Mouse (Mus musculus) CH12.LX (cell line): ENCODE measurements around the gene Samd14. TPM values are rescaled to one million over a fixed set of nuclear protein-coding genes. Genes with fewer than 3 reads are reported as not detected.

Experiments
- DNase-seq: peaks from one replicate; pipeline ENCODE4 v3.0.0-alpha.2; 2013; ENCODE audit errors: extremely low read depth
- H3K27ac ChIP-seq: 2 replicates; pipeline ENCODE4 v1.5.1; 2012; ENCODE audit warnings: low read depth, mild to moderate bottlenecking, control low read depth, moderate library complexity; ENCODE audit not compliant: insufficient read depth
- H3K27me3 ChIP-seq: replicated peaks from 2 replicates; pipeline ENCODE3; 2012; ENCODE audit warnings: inconsistent platforms
- H3K36me3 ChIP-seq, 2 experiments: replicated peaks in 1 of 2; 2 replicates each; pipeline versions ENCODE3 to v1.6.1; 2012; ENCODE audit warnings: inconsistent platforms in 1 of 2, low read length in 1 of 2, mild to moderate bottlenecking in 1 of 2, mixed read lengths in 1 of 2, moderate library complexity in 1 of 2; ENCODE audit not compliant: control insufficient read depth in 1 of 2, insufficient read depth in 1 of 2
- H3K4me1 ChIP-seq, 2 experiments: 2 replicates each; pipeline ENCODE4 v1.6.1; 2012; ENCODE audit warnings: inconsistent platforms in 1 of 2, moderate library complexity in 1 of 2; ENCODE audit not compliant: insufficient read depth in 2 of 2, control insufficient read depth in 1 of 2
- H3K4me2 ChIP-seq: 2 replicates; pipeline ENCODE4 v1.6.1; 2012; ENCODE audit warnings: low read depth, mild to moderate bottlenecking, control low read depth; ENCODE audit not compliant: poor library complexity, insufficient read depth, severe bottlenecking
- H3K4me3 ChIP-seq, 3 experiments: fragments of 150-350 bp in 1 of 3; sonication (generic) in 1 of 3; replicated peaks in 1 of 3; 2 replicates each; pipeline versions ENCODE3 to v1.5.1; 2011 to 2012; ENCODE audit warnings: low read depth in 2 of 3, low read length in 2 of 3, mild to moderate bottlenecking in 2 of 3, moderate library complexity in 2 of 3, control low read depth in 1 of 3, improper control_type of control experiment in 1 of 3, inconsistent platforms in 1 of 3, mixed read lengths in 1 of 3; ENCODE audit not compliant: poor library complexity in 1 of 3
- H3K79me2 ChIP-seq: replicated peaks from 2 replicates; pipeline ENCODE4 v1.6.1; 2012; ENCODE audit warnings: mild to moderate bottlenecking, moderate library complexity; ENCODE audit not compliant: control insufficient read depth, poor library complexity, insufficient read depth, severe bottlenecking; ENCODE audit errors: extremely low read depth
- H3K9ac ChIP-seq: 2 replicates; pipeline ENCODE4 v1.6.1; 2012; ENCODE audit warnings: low read depth, mild to moderate bottlenecking, control low read depth, moderate library complexity; ENCODE audit not compliant: insufficient read depth
- H3K9me3 ChIP-seq: replicated peaks from 2 replicates; pipeline ENCODE3; 2012; ENCODE audit warnings: low read length, inconsistent platforms, mixed read lengths
- BHLHE40 ChIP-seq: IDR thresholded peaks from 2 replicates; pipeline ENCODE4 v1.6.1; 2011; ENCODE audit warnings: mild to moderate bottlenecking, low read depth, low read length, improper control_type of control experiment
- CHD1 ChIP-seq: IDR thresholded peaks from 2 replicates; pipeline ENCODE4 v1.6.1; 2012; ENCODE audit warnings: low read depth, low read length, improper control_type of control experiment, inconsistent platforms
- CHD2 ChIP-seq: IDR thresholded peaks from 2 replicates; pipeline ENCODE4 v1.6.1; 2011; ENCODE audit warnings: low read length, improper control_type of control experiment
- CTCF ChIP-seq, 2 experiments: IDR thresholded peaks in 1 of 2; conservative IDR thresholded peaks in 1 of 2; 2 replicates each; pipeline ENCODE4 v1.5.1; 2011 to 2012; ENCODE audit warnings: low read depth in 2 of 2, low read length in 2 of 2, improper control_type of control experiment in 1 of 2, inconsistent platforms in 1 of 2, mild to moderate bottlenecking in 1 of 2, moderate library complexity in 1 of 2
- ELF1 ChIP-seq: IDR thresholded peaks from 2 replicates; pipeline ENCODE4 v1.6.1; 2014; ENCODE audit warnings: low read depth, mild to moderate bottlenecking, inconsistent platforms, low read length, improper control_type of control experiment
- EP300 ChIP-seq: IDR thresholded peaks from 2 replicates; pipeline ENCODE4 v1.6.1; 2011; ENCODE audit warnings: low read length, improper control_type of control experiment
- ETS1 ChIP-seq: conservative IDR thresholded peaks from 2 replicates; pipeline ENCODE4 v1.6.1; 2012; ENCODE audit warnings: low read depth, mild to moderate bottlenecking, inconsistent platforms, low read length, improper control_type of control experiment, moderate library complexity
- HCFC1 ChIP-seq: IDR thresholded peaks from 2 replicates; pipeline ENCODE4 v1.6.1; 2012; ENCODE audit warnings: low read depth, mild to moderate bottlenecking, inconsistent platforms, low read length, improper control_type of control experiment
- IRF4 ChIP-seq: IDR thresholded peaks from 2 replicates; pipeline ENCODE4 v1.6.1; 2014; ENCODE audit warnings: low read depth, mild to moderate bottlenecking, inconsistent platforms, low read length, improper control_type of control experiment
- JUN ChIP-seq: IDR thresholded peaks from 2 replicates; pipeline ENCODE4 v1.6.1; 2011; ENCODE audit warnings: low read depth, mild to moderate bottlenecking, low read length, improper control_type of control experiment, moderate library complexity; ENCODE audit not compliant: insufficient read depth
- JUND ChIP-seq: conservative IDR thresholded peaks from 2 replicates; pipeline ENCODE4 v1.6.1; 2011; ENCODE audit warnings: low read depth, low read length, improper control_type of control experiment
- MAFK ChIP-seq: IDR thresholded peaks from 2 replicates; pipeline ENCODE4 v1.6.1; 2011; ENCODE audit warnings: low read length, improper control_type of control experiment; ENCODE audit not compliant: insufficient replicate concordance
- MAX ChIP-seq: IDR thresholded peaks from 2 replicates; pipeline ENCODE4 v1.6.1; 2011; ENCODE audit warnings: low read length, improper control_type of control experiment
- MAZ ChIP-seq: IDR thresholded peaks from 2 replicates; pipeline ENCODE4 v1.6.1; 2012; ENCODE audit warnings: low read depth, mild to moderate bottlenecking, inconsistent platforms, low read length, improper control_type of control experiment, moderate library complexity
- MYC ChIP-seq: IDR thresholded peaks from 2 replicates; pipeline ENCODE4 v1.6.1; 2011; ENCODE audit warnings: low read depth, mild to moderate bottlenecking, improper control_type of control experiment, low read length
- NELFE ChIP-seq: IDR thresholded peaks from 2 replicates; pipeline ENCODE4 v1.6.1; 2011; ENCODE audit warnings: low read depth, low read length, improper control_type of control experiment
- POLR2AphosphoS2 ChIP-seq: IDR thresholded peaks from 2 replicates; pipeline ENCODE4 v1.6.1; 2011; ENCODE audit warnings: low read depth, low read length, improper control_type of control experiment
- RAD21 ChIP-seq: IDR thresholded peaks from 2 replicates; pipeline ENCODE4 v1.6.1; 2011; ENCODE audit warnings: low read depth, mild to moderate bottlenecking, low read length, improper control_type of control experiment, moderate library complexity
- SIN3A ChIP-seq: IDR thresholded peaks from 2 replicates; pipeline ENCODE4 v1.6.1; 2012; ENCODE audit warnings: low read length, improper control_type of control experiment, inconsistent platforms
- SMC3 ChIP-seq: IDR thresholded peaks from 2 replicates; pipeline ENCODE4 v1.6.1; 2011; ENCODE audit warnings: low read depth, low read length, improper control_type of control experiment
- TCF12 ChIP-seq: IDR thresholded peaks from 2 replicates; pipeline ENCODE4 v1.6.1; 2014; ENCODE audit warnings: low read depth, mild to moderate bottlenecking, inconsistent platforms, low read length, improper control_type of control experiment
- USF2 ChIP-seq: conservative IDR thresholded peaks from 2 replicates; pipeline ENCODE4 v1.6.1; 2011; ENCODE audit warnings: low read depth, low read length, improper control_type of control experiment
- ZC3H11A ChIP-seq: IDR thresholded peaks from 2 replicates; pipeline ENCODE4 v1.6.1; 2012; ENCODE audit warnings: low read depth, mild to moderate bottlenecking, inconsistent platforms, low read length, improper control_type of control experiment
- ZKSCAN1 ChIP-seq: IDR thresholded peaks from 2 replicates; pipeline ENCODE4 v1.6.1; 2012; ENCODE audit warnings: low read depth, inconsistent platforms, low read length, improper control_type of control experiment, borderline replicate concordance
- ZMIZ1 ChIP-seq: IDR thresholded peaks from 2 replicates; pipeline ENCODE4 v1.6.1; 2012; ENCODE audit warnings: low read depth, mild to moderate bottlenecking, inconsistent platforms, low read length, improper control_type of control experiment
- ZNF384 ChIP-seq: IDR thresholded peaks from 2 replicates; pipeline ENCODE4 v1.6.1; 2012; ENCODE audit warnings: low read depth, low read length, improper control_type of control experiment, inconsistent platforms
- dilution Hi-C: fragments of 300-500 bp; cut with MboI; formaldehyde crosslinking; loops from 2 replicates; pipeline ENCODE4 v1.14.3; 2020; ENCODE audit warnings: low sequenced_read_pairs; ENCODE audit not compliant: extremely low pct_unique_long_range_greater_than_20kb, extremely low pct_ligation_motif_present
- in situ Hi-C: fragments of 300-500 bp; cut with MboI; formaldehyde crosslinking; loops from 3 replicates; pipeline ENCODE4 v1.14.3; 2019; ENCODE audit warnings: low sequenced_read_pairs, low pct_ligation_motif_present, low pct_unique_long_range_greater_than_20kb, mixed read lengths
- polyA plus RNA-seq: library from polyadenylated mRNA; unstranded; fragments of >175 nt; gene quantifications from 2 replicates; pipeline ENCODE4 v1.2.1, GENCODE M21; 2012; ENCODE audit warnings: low read depth; ENCODE audit not compliant: insufficient read length
- total RNA-seq, 2 experiments: library from RNA; depleted of rRNA; stranded (reverse); fragments of 300-350 nt in 1 of 2; fragments of >200 nt in 1 of 2; gene quantifications; 2 replicates each; pipeline ENCODE4 v1.2.3; 2012 to 2014

Gene Samd14
- total and polyA plus RNA-seq, 3 experiments, result 0.17 TPM; not detected in 2

DNA sequence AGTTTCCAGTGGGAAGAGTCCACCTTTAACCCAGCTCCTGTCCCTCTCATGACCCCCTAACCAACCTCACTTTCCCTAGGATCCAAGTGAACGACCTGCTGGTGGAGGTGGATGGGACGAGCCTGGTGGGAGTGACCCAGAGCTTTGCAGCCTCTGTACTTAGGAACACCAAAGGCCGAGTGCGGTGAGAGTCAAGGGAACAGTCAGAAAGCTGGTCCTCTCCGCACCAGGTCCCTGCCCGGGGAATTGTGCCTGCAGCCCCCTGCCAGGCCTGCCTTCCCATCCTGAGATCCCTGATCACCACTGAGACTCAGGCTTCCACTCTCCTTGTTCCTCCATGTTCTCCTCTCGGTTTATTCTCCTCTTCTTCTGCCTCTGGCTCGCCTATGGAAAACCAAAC, 9.6 kb upstream of the Samd14 start:
- no peak for TF ChIP-seq SIN3A
- TF ChIP-seq ZKSCAN1, result no peak
- TF ChIP-seq TCF12, result no peak
- TF ChIP-seq CHD2, result no peak
- no peak for TF ChIP-seq BHLHE40
- TF ChIP-seq POLR2AphosphoS2, result no peak
- no peak for TF ChIP-seq USF2
- no peak for TF ChIP-seq NELFE
- no peak for TF ChIP-seq ZNF384
- dilution Hi-C loops, result no loop called here
- Histone ChIP-seq H3K9me3 (no peaks in the 10 kb centered on the region), H3K9ac (no peak overlapping the region), H3K4me3 (no peak overlapping the region), H3K4me2 (no peak overlapping the region), H3K4me1 (peaks cover 8 to 25% of the 10 kb centered on the region in 2 experiments), H3K36me3 (peaks cover 46 to 88% of the 10 kb centered on the region in 2 experiments), H3K27ac (no peak overlapping the region), H3K27me3 (no peaks in the 10 kb centered on the region), H3K79me2 (no peaks in the 10 kb centered on the region)
- in situ Hi-C loops, result no loop called here
- DNase-seq, result no peak

DNA sequence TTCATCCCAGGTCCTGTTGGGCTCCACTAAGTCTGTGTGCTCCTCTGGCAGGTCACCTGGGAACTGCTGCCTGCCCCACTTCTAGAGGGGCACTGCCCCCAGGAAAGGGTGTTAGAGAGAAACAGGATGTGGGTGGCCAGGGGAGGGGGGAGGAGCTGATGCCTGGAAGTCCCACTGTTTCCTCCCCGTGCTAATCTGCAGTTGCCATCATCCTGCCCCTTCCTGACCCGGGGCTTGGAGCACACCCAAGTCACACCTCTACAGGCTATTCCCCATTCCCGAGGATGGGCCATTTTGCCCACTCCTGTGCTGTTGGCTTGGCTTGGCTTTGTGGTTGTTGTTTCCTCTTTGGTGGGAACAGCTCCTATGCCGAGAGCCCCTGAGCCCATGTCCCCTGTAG, 9.1 kb upstream of the Samd14 start:
- H3K9ac ChIP-seq, result no peak overlapping the region

DNA sequence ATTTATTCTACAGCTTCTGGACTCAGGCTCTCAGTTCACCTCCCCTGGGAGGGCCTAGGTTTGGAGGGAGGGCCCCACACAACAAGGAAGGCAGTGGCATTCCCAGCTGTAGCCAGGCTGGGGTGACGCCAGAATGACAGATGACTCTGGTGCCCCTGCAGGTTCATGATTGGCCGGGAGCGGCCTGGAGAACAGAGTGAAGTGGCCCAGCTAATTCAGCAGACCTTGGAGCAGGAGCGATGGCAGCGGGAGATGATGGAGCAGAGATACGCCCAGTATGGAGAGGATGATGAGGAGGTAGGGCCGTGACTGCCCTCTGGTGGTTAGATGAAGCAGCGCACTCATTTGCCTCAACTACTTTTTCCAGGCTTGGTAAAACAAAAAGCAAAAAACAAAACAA, 8.6 kb upstream of the Samd14 start:
- no peaks in the 10 kb centered on the region for H3K27me3 ChIP-seq
- in situ Hi-C loops, result no loop called here
- H3K79me2 ChIP-seq, result no peaks in the 10 kb centered on the region
- peaks cover 46 to 92% of the 10 kb centered on the region in 2 experiments for H3K36me3 ChIP-seq
- H3K9ac ChIP-seq, result no peak overlapping the region
- no peak overlapping the region for H3K4me3 ChIP-seq
- dilution Hi-C loops, result no loop called here
- H3K27ac ChIP-seq, result no peak overlapping the region
- DNase-seq, result peak; percentile 70
- H3K4me2 ChIP-seq, result no peak overlapping the region
- no peaks in the 10 kb centered on the region for H3K9me3 ChIP-seq
- H3K4me1 ChIP-seq, result peaks cover 8 to 26% of the 10 kb centered on the region in 2 experiments
- TF ChIP-seq SMC3 (peak; percentile 90), ZMIZ1 (no peak), CHD2 (no peak), USF2 (no peak), POLR2AphosphoS2 (no peak), RAD21 (peak; percentile 91), JUND (no peak), ELF1 (no peak), HCFC1 (no peak), MAZ (no peak), EP300 (no peak), CHD1 (no peak), ZNF384 (no peak), ZC3H11A (no peak), JUN (no peak), MAFK (no peak), MYC (no peak)

More for the DNA sequence above, 9.1 kb upstream of the Samd14 start:
- H3K36me3 ChIP-seq, result peaks cover 46 to 90% of the 10 kb centered on the region in 2 experiments
- dilution Hi-C loops, result no loop called here
- H3K4me2 ChIP-seq, result no peak overlapping the region
- TF ChIP-seq IRF4, result no peak
- no peak for TF ChIP-seq CTCF (conservative IDR thresholded peaks at IDR 0.05 in 1 of 2, IDR thresholded peaks at IDR 0.05 in 1 of 2; ENCODE audit: low read depth in 2 of 2, low read length in 2 of 2)
- no peak for TF ChIP-seq ZKSCAN1
- no peak for TF ChIP-seq NELFE
- no peak for TF ChIP-seq SMC3
- TF ChIP-seq MAZ, result no peak
- no peak for TF ChIP-seq JUND
- TF ChIP-seq EP300, result no peak
- TF ChIP-seq MAX, result no peak
- no peak for TF ChIP-seq POLR2AphosphoS2
- TF ChIP-seq ETS1, result no peak
- TF ChIP-seq ZNF384, result no peak
- no peak for TF ChIP-seq HCFC1
- no peak overlapping the region for H3K27ac ChIP-seq
- in situ Hi-C loops, result no loop called here
- peaks cover 8 to 24% of the 10 kb centered on the region in 2 experiments for H3K4me1 ChIP-seq
- no peaks in the 10 kb centered on the region for H3K79me2 ChIP-seq
- no peaks in the 10 kb centered on the region for H3K27me3 ChIP-seq
- H3K9me3 ChIP-seq, result no peaks in the 10 kb centered on the region
- H3K4me3 ChIP-seq, result no peak overlapping the region
- no peak for DNase-seq
